Mouse (Mus musculus): Measurements from ENCODE around the gene Rfwd3.

- TF ChIP-seq TAL1 (IDR thresholded peaks at IDR 0.05; ENCODE audit: low read length) (no peak), RCOR1 (IDR thresholded peaks at IDR 0.05; ENCODE audit: low read depth, low read length) (no peak), CTCF (IDR thresholded peaks at IDR 0.05 in 2 of 3, conservative IDR thresholded peaks at IDR 0.05 in 1 of 3; ENCODE audit: control insufficient read depth in 1 of 3, insufficient read depth in 1 of 3, low read depth in 2 of 3, low read length in 3 of 3, poor library complexity in 1 of 3, severe bottlenecking in 1 of 3) (no peak), MAZ (IDR thresholded peaks at IDR 0.05; ENCODE audit: low read depth, low read length) (no peak), ZC3H11A (IDR thresholded peaks at IDR 0.05; ENCODE audit: low read depth, low read length) (no peak), E2F4 (IDR thresholded peaks at IDR 0.05; ENCODE audit: borderline replicate concordance, low read depth, low read length) (no peak), POLR2AphosphoS5 (IDR thresholded peaks at IDR 0.05; ENCODE audit: borderline replicate concordance, low read depth, low read length) (no peak), SMC3 (IDR thresholded peaks at IDR 0.05; ENCODE audit: low read depth, low read length) (no peak), EP300 (IDR thresholded peaks at IDR 0.05; ENCODE audit: low read depth in 1 of 2, low read length in 2 of 2) (no peak), GABPA (IDR thresholded peaks at IDR 0.05; ENCODE audit: low read depth, low read length) (no peak), ELF1 (IDR thresholded peaks at IDR 0.05; ENCODE audit: low read depth, low read length) (no peak), POLR2A (IDR thresholded peaks at IDR 0.05; ENCODE audit: control insufficient read depth in 1 of 2, insufficient read depth in 1 of 2, low read depth in 1 of 2, low read length in 2 of 2, poor library complexity in 1 of 2) (no peak), CHD2 (IDR thresholded peaks at IDR 0.05; ENCODE audit: low read length) (no peak)
Observed at GRCm38 (mm10) chr8:111304359-111304758, 4.3 kb upstream of the Rfwd3 start.

Data from MEL (cell line).